Mouse (Mus musculus): Measurements from ENCODE around the gene Gm49383. TPM values are rescaled to one million over a fixed set of nuclear protein-coding genes. Genes with fewer than 3 reads are reported as not detected.
A peak's percentile ranks its signal among the peaks of the same experiment; 100 is the strongest.
"Not testable (repeated sequence)": the region's sequence is repeated elsewhere in the genome, so short reads cannot be mapped to it uniquely, and the experiment has no call there.

Gene Gm49383
- polyA plus RNA-seq, 2 experiments, result 4.9 to 15.7 TPM

GRCm38 (mm10) chr12:69177526-69177925 lies 19.4 kb downstream of the Gm49383 start:
- Histone ChIP-seq H3K4me1 (replicated peaks; ENCODE audit: control insufficient read depth in 2 of 2, insufficient read depth in 2 of 2, low read length in 1 of 2) (no peaks in the 10 kb centered on the region), H3K27ac (no peak overlapping the region)

GRCm38 (mm10) chr12:69175975-69176374 lies 20.9 kb downstream of the Gm49383 start:
- 70% methylated on average over 3 of the region's 3 CpGs for WGBS (ENCODE audit: insufficient replicate concordance)
- Histone ChIP-seq H3K9me3 (ENCODE audit: control insufficient read depth, low read length) (no peaks in the 10 kb centered on the region), H3K9ac (replicated peaks) (no peak overlapping the region), H3K4me2 (ENCODE audit: low read depth) (no peak overlapping the region), H3K27ac (no peak overlapping the region), H3K36me3 (replicated peaks; ENCODE audit: control insufficient read depth, insufficient read depth, low read depth) (peaks cover 39% of the 10 kb centered on the region), H3K4me1 (replicated peaks; ENCODE audit: control insufficient read depth in 2 of 2, insufficient read depth in 2 of 2, low read length in 1 of 2) (no peaks in the 10 kb centered on the region; a peak in 1 of 4 replicates), H3K27me3 (ENCODE audit: control insufficient read depth, insufficient read depth, low read length) (no peaks in the 10 kb centered on the region), H3K4me3 (ENCODE audit: insufficient read depth in 1 of 2, low read depth in 2 of 2, low read length in 2 of 2) (no peak overlapping the region)
- DNase-seq (ENCODE audit: low read depth in 3 of 3, low spot score in 3 of 3) (no peak), ATAC-seq (ENCODE audit: insufficient read depth) (no peak)
- TF ChIP-seq EP300 (IDR thresholded peaks at IDR 0.05; ENCODE audit: low read depth) (no peak), CTCF (IDR thresholded peaks at IDR 0.05; ENCODE audit: low read depth) (no peak)

More at GRCm38 (mm10) chr12:69177526-69177925, 19.4 kb downstream of the Gm49383 start:
- DNase-seq (ENCODE audit: low read depth in 3 of 3, low spot score in 3 of 3) (no peak), ATAC-seq (ENCODE audit: insufficient read depth) (no peak)
- H3K9ac ChIP-seq (replicated peaks), result no peak overlapping the region
- TF ChIP-seq EP300 (IDR thresholded peaks at IDR 0.05; ENCODE audit: low read depth) (no peak), CTCF (IDR thresholded peaks at IDR 0.05; ENCODE audit: low read depth) (no peak)
- H3K9me3 ChIP-seq (ENCODE audit: control insufficient read depth, low read length), result no peaks in the 10 kb centered on the region
- peaks cover 36% of the 10 kb centered on the region for H3K36me3 ChIP-seq (replicated peaks; ENCODE audit: control insufficient read depth, insufficient read depth, low read depth)
- WGBS (ENCODE audit: insufficient replicate concordance), result 77% methylated on average over 3 of the region's 3 CpGs
- no peak overlapping the region for H3K4me3 ChIP-seq (ENCODE audit: insufficient read depth in 1 of 2, low read depth in 2 of 2, low read length in 2 of 2)
- H3K27me3 ChIP-seq (ENCODE audit: control insufficient read depth, insufficient read depth, low read length), result no peaks in the 10 kb centered on the region
- no peak overlapping the region for H3K4me2 ChIP-seq (ENCODE audit: low read depth)

GRCm38 (mm10) chr12:69171307-69171706 lies 25.6 kb downstream of the Gm49383 start:
- Histone ChIP-seq H3K9me3 (ENCODE audit: control insufficient read depth, low read length) (no peaks in the 10 kb centered on the region), H3K27me3 (ENCODE audit: control insufficient read depth, insufficient read depth, low read length) (no peaks in the 10 kb centered on the region), H3K4me3 (ENCODE audit: insufficient read depth in 1 of 2, low read depth in 2 of 2, low read length in 2 of 2) (no peak overlapping the region), H3K36me3 (replicated peaks; ENCODE audit: control insufficient read depth, insufficient read depth, low read depth) (peaks cover 29% of the 10 kb centered on the region), H3K4me1 (replicated peaks; ENCODE audit: control insufficient read depth in 2 of 2, insufficient read depth in 2 of 2, low read length in 1 of 2) (peaks cover 8 to 13% of the 10 kb centered on the region in 2 experiments), H3K9ac (replicated peaks) (no peak overlapping the region; the same call in 1 of the 2 replicates), H3K4me2 (ENCODE audit: low read depth) (no peak overlapping the region), H3K27ac (no peak overlapping the region)
- TF ChIP-seq EP300 (IDR thresholded peaks at IDR 0.05; ENCODE audit: low read depth) (no peak), CTCF (IDR thresholded peaks at IDR 0.05; ENCODE audit: low read depth) (no peak)
- ATAC-seq (ENCODE audit: insufficient read depth) (no peak), DNase-seq (ENCODE audit: low read depth in 3 of 3, low spot score in 3 of 3) (no peak)
- 83% methylated on average over 2 of the region's 2 CpGs for WGBS (ENCODE audit: insufficient replicate concordance)

GRCm38 (mm10) chr12:69168461-69169106 lies 28.3 kb downstream of the Gm49383 start, which contains the start of gene Lrr1:
Gene Lrr1 (plus strand): TSS chr12:69168814.
- ATAC-seq (ENCODE audit: insufficient read depth) (peak; percentile 92), DNase-seq (ENCODE audit: low read depth in 3 of 3, low spot score in 3 of 3) (peak; percentile 67 to 75 (median 71))
- Histone ChIP-seq H3K36me3 (replicated peaks; ENCODE audit: control insufficient read depth, insufficient read depth, low read depth) (peaks cover 12% of the 10 kb centered on the region), H3K4me3 (ENCODE audit: insufficient read depth in 1 of 2, low read depth in 2 of 2, low read length in 2 of 2) (peak within 1 kb of the TSS; percentile 77 to 92), H3K4me2 (ENCODE audit: low read depth) (peak within 1 kb of the TSS; percentile 81), H3K27me3 (ENCODE audit: control insufficient read depth, insufficient read depth, low read length) (no peaks in the 10 kb centered on the region), H3K27ac (peak within 1 kb of the TSS; percentile 61), H3K9me3 (ENCODE audit: control insufficient read depth, low read length) (no peaks in the 10 kb centered on the region), H3K4me1 (replicated peaks; ENCODE audit: control insufficient read depth in 2 of 2, insufficient read depth in 2 of 2, low read length in 1 of 2) (peaks cover 12 to 18% of the 10 kb centered on the region in 2 experiments), H3K9ac (replicated peaks) (peak within 1 kb of the TSS; percentile 84)
- TF ChIP-seq CTCF (IDR thresholded peaks at IDR 0.05; ENCODE audit: low read depth) (peak; percentile 44), EP300 (IDR thresholded peaks at IDR 0.05; ENCODE audit: low read depth) (peak; percentile 79)
- WGBS (ENCODE audit: insufficient replicate concordance), result under 1% methylated on average over 40 of the region's 40 CpGs

GRCm38 (mm10) chr12:69167656-69168460 lies 29.0 kb downstream of the Gm49383 start:
- DNase-seq (ENCODE audit: low read depth in 3 of 3, low spot score in 3 of 3) (no peak), ATAC-seq (ENCODE audit: insufficient read depth) (no peak; the same call in 1 of the 2 replicates)
- 9% methylated on average over 18 of the region's 18 CpGs for WGBS (ENCODE audit: insufficient replicate concordance)

GRCm38 (mm10) chr12:69166861-69167581 lies 29.9 kb downstream of the Gm49383 start:
- H3K4me3 ChIP-seq (ENCODE audit: insufficient read depth in 1 of 2, low read depth in 2 of 2, low read length in 2 of 2), result 0 out of 4 replicates have a peak overlapping the region, but pooled peaks of 1 of the 2 experiments have one; percentile 92
- WGBS (ENCODE audit: insufficient replicate concordance), result 74% methylated on average over 8 of the region's 8 CpGs
- H3K9me3 ChIP-seq (ENCODE audit: control insufficient read depth, low read length); H3K4me2 ChIP-seq (ENCODE audit: low read depth); H3K36me3 ChIP-seq (replicated peaks; ENCODE audit: control insufficient read depth, insufficient read depth, low read depth); ATAC-seq (ENCODE audit: insufficient read depth); DNase-seq (ENCODE audit: low read depth in 3 of 3, low spot score in 3 of 3); H3K9ac ChIP-seq (replicated peaks); H3K27ac ChIP-seq; H3K27me3 ChIP-seq (ENCODE audit: control insufficient read depth, insufficient read depth, low read length): not testable (repeated sequence)
- H3K4me1 ChIP-seq (replicated peaks; ENCODE audit: control insufficient read depth in 2 of 2, insufficient read depth in 2 of 2, low read length in 1 of 2), result peaks cover 12 to 18% of the 10 kb centered on the region in 2 experiments

More at GRCm38 (mm10) chr12:69167656-69168460, 29.0 kb downstream of the Gm49383 start:
- H3K9ac ChIP-seq (replicated peaks), result peak overlapping the region; percentile 84
- peaks cover 6% of the 10 kb centered on the region for H3K36me3 ChIP-seq (replicated peaks; ENCODE audit: control insufficient read depth, insufficient read depth, low read depth)
- H3K4me2 ChIP-seq (ENCODE audit: low read depth), result peak overlapping the region; percentile 81
- H3K9me3 ChIP-seq (ENCODE audit: control insufficient read depth, low read length), result no peaks in the 10 kb centered on the region
- peaks cover 12 to 18% of the 10 kb centered on the region in 2 experiments for H3K4me1 ChIP-seq (replicated peaks; ENCODE audit: control insufficient read depth in 2 of 2, insufficient read depth in 2 of 2, low read length in 1 of 2)
- H3K27ac ChIP-seq, result no peak overlapping the region; the same call in 1 of the 2 replicates
- TF ChIP-seq EP300 (IDR thresholded peaks at IDR 0.05; ENCODE audit: low read depth) (no peak), CTCF (IDR thresholded peaks at IDR 0.05; ENCODE audit: low read depth) (no peak)
- peak overlapping the region; percentile 77 to 92 for H3K4me3 ChIP-seq (ENCODE audit: insufficient read depth in 1 of 2, low read depth in 2 of 2, low read length in 2 of 2)
- no peaks in the 10 kb centered on the region for H3K27me3 ChIP-seq (ENCODE audit: control insufficient read depth, insufficient read depth, low read length)

Data from liver, embryonic 14.5 days (tissue).